Mouse (Mus musculus) thymus, postnatal 25 days (tissue): ENCODE data around the gene Aox2.
A peak's percentile ranks its signal among the peaks of the same experiment; 100 is the strongest.

ENCODE experiments used
- DNase-seq: peaks from one replicate; pipeline ENCODE4 v3.0.0; 2022

The Aox2 gene

GRCm38 (mm10) chr1:58408141-58408540 lies 130.0 kb downstream of the Aox2 start:
- no peak for DNase-seq

GRCm38 (mm10) chr1:58409553-58410197 lies 131.5 kb downstream of the Aox2 start:
- DNase-seq, result no peak

- no peak for DNase-seq
Measured at GRCm38 (mm10) chr1:58410198-58410588, 132.1 kb downstream of the Aox2 start.

GRCm38 (mm10) chr1:58410776-58411175 lies 132.7 kb downstream of the Aox2 start:
- no peak for DNase-seq

- DNase-seq, result no peak
Measured at GRCm38 (mm10) chr1:58415442-58415841, 137.3 kb downstream of the Aox2 start.

- no peak for DNase-seq
Measured at GRCm38 (mm10) chr1:58416048-58416447, 137.9 kb downstream of the Aox2 start.

GRCm38 (mm10) chr1:58420032-58420431 lies 141.9 kb downstream of the Aox2 start:
- no peak for DNase-seq

- DNase-seq, result no peak
Measured at GRCm38 (mm10) chr1:58420961-58421360, 142.8 kb downstream of the Aox2 start.

GRCm38 (mm10) chr1:58422879-58423278 lies 144.8 kb downstream of the Aox2 start:
- peak; percentile 34 for DNase-seq

GRCm38 (mm10) chr1:58423371-58424248 lies 145.5 kb downstream of the Aox2 start, which contains the start of gene Clk1:
TSS of gene Clk1 (minus strand) at chr1:58424066.
- peak; percentile 96 for DNase-seq

GRCm38 (mm10) chr1:58424551-58424950 lies 146.4 kb downstream of the Aox2 start:
- no peak for DNase-seq
